Mouse (Mus musculus) embryonic facial prominence, embryonic 13.5 days (tissue): ENCODE results near the gene Catsperz. TPM values are rescaled to one million over a fixed set of nuclear protein-coding genes. Genes with fewer than 3 reads are reported as not detected.
A peak's percentile ranks its signal among the peaks of the same experiment; 100 is the strongest.

Source experiments
- ATAC-seq: fragments of 200-750 bp; cut with Nextera tagmentation; 2 replicates; pipeline ENCODE4 v1.8.0; 2017; ENCODE audit warnings: low read depth; ENCODE audit not compliant: insufficient number of reproducible peaks, insufficient read depth, low FRiP score, low TSS enrichment
- H3K27ac ChIP-seq: fragments of 300-500 bp; sonication (generic); 2 replicates; pipeline ENCODE4 v1.5.1; 2015; ENCODE audit warnings: moderate library complexity, mild to moderate bottlenecking, inconsistent platforms
- H3K27me3 ChIP-seq: fragments of 300-500 bp; sonication (generic); 2 replicates; pipeline ENCODE4 v1.6.1; 2015; ENCODE audit warnings: mild to moderate bottlenecking, inconsistent platforms
- H3K36me3 ChIP-seq: fragments of 300-500 bp; sonication (generic); 2 replicates; pipeline ENCODE4 v1.6.1; 2015; ENCODE audit warnings: mild to moderate bottlenecking, inconsistent platforms
- H3K4me1 ChIP-seq: fragments of 300-500 bp; sonication (generic); 2 replicates; pipeline ENCODE4 v1.6.1; 2015; ENCODE audit warnings: inconsistent platforms
- H3K4me2 ChIP-seq: fragments of 300-500 bp; sonication (generic); 2 replicates; pipeline ENCODE4 v1.6.1; 2015; ENCODE audit warnings: moderate library complexity, mild to moderate bottlenecking, inconsistent platforms
- H3K4me3 ChIP-seq: fragments of 300-500 bp; sonication (generic); 2 replicates; pipeline ENCODE4 v1.5.1; 2015; ENCODE audit warnings: mild to moderate bottlenecking, inconsistent platforms
- H3K9ac ChIP-seq: fragments of 300-500 bp; sonication (generic); 2 replicates; pipeline ENCODE4 v1.6.1; 2015; ENCODE audit warnings: mild to moderate bottlenecking, inconsistent platforms
- H3K9me3 ChIP-seq: fragments of 300-500 bp; sonication (generic); 2 replicates; pipeline ENCODE4 v1.6.1; 2016; ENCODE audit warnings: inconsistent platforms
- WGBS: fragments of 180-500 bp; shearing (Covaris S2); methylation state at CpG from one replicate; pipeline ENCODE4 v1.1.7; 2015; ENCODE audit warnings: mixed read lengths; 5-methylcytosine and 5-hydroxymethylcytosine counted together
- polyA plus RNA-seq: library from polyadenylated mRNA; unstranded; fragments of >200 nt; fragmentation: Nextera tagmentation; extraction: Ambion mirVana; gene quantifications from 2 replicates; pipeline ENCODE4 v1.2.1, GENCODE M21; 2015

Catsperz gene
- polyA plus RNA-seq, 1 experiment from 2014 or later = 2.3 TPM

GRCm38 (mm10) chr19:6942249-6942691 lies 17.1 kb upstream of the Catsperz start, which contains the start of gene Gpr137:
Gene Gpr137 (minus strand): TSS chr19:6942480.
- peak; percentile 85 for ATAC-seq

GRCm38 (mm10) chr19:6941372-6942248 lies 16.4 kb upstream of the Catsperz start, which contains the start of gene Bad:
Gene Bad (plus strand): TSS chr19:6941861.
- under 1% methylated on average over 83 of the region's 83 CpGs for whole genome bisulfite sequencing
- ATAC-seq = peak; percentile 70

More at GRCm38 (mm10) chr19:6942249-6942691, 17.1 kb upstream of the Catsperz start, which contains the start of gene Gpr137:
- Histone ChIP-seq H3K36me3 (peaks cover 12% of the 10 kb centered on the region), H3K4me2 (peak within 1 kb of the TSS; percentile 95), H3K9ac (peak within 1 kb of the TSS; percentile 93), H3K27ac (peak within 1 kb of the TSS; percentile 95), H3K9me3 (no peaks in the 10 kb centered on the region), H3K4me1 (peaks cover 25% of the 10 kb centered on the region), H3K27me3 (no peaks in the 10 kb centered on the region), H3K4me3 (peak within 1 kb of the TSS; percentile 86)
- under 1% methylated on average over 27 of the region's 27 CpGs for WGBS

GRCm38 (mm10) chr19:6940396-6941351 lies 15.5 kb upstream of the Catsperz start:
- no peaks in the 10 kb centered on the region for H3K9me3 ChIP-seq
- H3K4me2 ChIP-seq = peak overlapping the region; percentile 95
- 22% methylated on average over 25 of the region's 29 CpGs for WGBS
- ATAC-seq = no peak
- H3K4me3 ChIP-seq = peak overlapping the region; percentile 86
- H3K27ac ChIP-seq = peak overlapping the region; percentile 95
- peaks cover 8% of the 10 kb centered on the region for H3K27me3 ChIP-seq
- H3K36me3 ChIP-seq = peaks cover 5% of the 10 kb centered on the region
- H3K9ac ChIP-seq = peak overlapping the region; percentile 93
- peaks cover 23% of the 10 kb centered on the region for H3K4me1 ChIP-seq

More at GRCm38 (mm10) chr19:6941372-6942248, 16.4 kb upstream of the Catsperz start, which contains the start of gene Bad:
- Histone ChIP-seq H3K4me1 (peaks cover 25% of the 10 kb centered on the region), H3K36me3 (peaks cover 12% of the 10 kb centered on the region), H3K4me3 (peak within 1 kb of the TSS; percentile 86), H3K27ac (peak within 1 kb of the TSS; percentile 95), H3K4me2 (peak within 1 kb of the TSS; percentile 95), H3K27me3 (no peaks in the 10 kb centered on the region), H3K9ac (peak within 1 kb of the TSS; percentile 93), H3K9me3 (no peaks in the 10 kb centered on the region)

GRCm38 (mm10) chr19:6939106-6940002 lies 14.2 kb upstream of the Catsperz start:
- Histone ChIP-seq H3K36me3 (no peaks in the 10 kb centered on the region; the same call in 1 of the 2 replicates), H3K4me2 (no peak overlapping the region; the same call in 1 of the 2 replicates), H3K9me3 (no peaks in the 10 kb centered on the region), H3K4me3 (0 out of 2 replicates have a peak overlapping the region, but pooled peaks have one; percentile 3), H3K4me1 (peaks cover 26% of the 10 kb centered on the region), H3K27ac (no peak overlapping the region), H3K27me3 (peaks cover 21% of the 10 kb centered on the region), H3K9ac (peak overlapping the region; percentile 93)
- WGBS = 91% methylated on average over 20 of the region's 20 CpGs
- no peak for ATAC-seq

- H3K4me2 ChIP-seq = no peak overlapping the region
These were observed 12.6 kb upstream of the Catsperz start for GRCm38 (mm10) chr19:6937541-6938465.

GRCm38 (mm10) chr19:6936299-6936698 lies 11.1 kb upstream of the Catsperz start:
- Histone ChIP-seq H3K4me3 (no peak overlapping the region), H3K27ac (no peak overlapping the region), H3K4me2 (no peak overlapping the region), H3K36me3 (no peaks in the 10 kb centered on the region; the same call in 1 of the 2 replicates), H3K4me1 (peaks cover 34% of the 10 kb centered on the region), H3K9me3 (no peaks in the 10 kb centered on the region), H3K9ac (no peak overlapping the region), H3K27me3 (peaks cover 51% of the 10 kb centered on the region)
- ATAC-seq = no peak
- 23% methylated on average over 3 of the region's 3 CpGs for WGBS

More at GRCm38 (mm10) chr19:6937541-6938465, 12.6 kb upstream of the Catsperz start:
- WGBS = 78% methylated on average over 16 of the region's 16 CpGs
- ATAC-seq = no peak
- H3K27ac ChIP-seq = no peak overlapping the region
- peaks cover 37% of the 10 kb centered on the region for H3K4me1 ChIP-seq
- H3K4me3 ChIP-seq = no peak overlapping the region
- 0 out of 2 replicates have a peak overlapping the region, but pooled peaks have one; percentile 2 for H3K9ac ChIP-seq
- H3K9me3 ChIP-seq = no peaks in the 10 kb centered on the region
- H3K36me3 ChIP-seq = no peaks in the 10 kb centered on the region; the same call in 1 of the 2 replicates
- H3K27me3 ChIP-seq = peaks cover 36% of the 10 kb centered on the region

- H3K36me3 ChIP-seq = no peaks in the 10 kb centered on the region; the same call in 1 of the 2 replicates
- H3K4me1 ChIP-seq = peaks cover 18% of the 10 kb centered on the region
- peak within 1 kb of the TSS; percentile 47 for H3K4me3 ChIP-seq
- no peak for ATAC-seq
- peak within 1 kb of the TSS; percentile 67 for H3K9ac ChIP-seq
- WGBS = 9% methylated on average over 23 of the region's 23 CpGs
- H3K27me3 ChIP-seq = peaks cover 67% of the 10 kb centered on the region
- H3K9me3 ChIP-seq = no peaks in the 10 kb centered on the region
- no peak within 1 kb of the TSS for H3K27ac ChIP-seq
- H3K4me2 ChIP-seq = peak within 1 kb of the TSS; percentile 85
These were observed 9.2 kb upstream of the Catsperz start, which contains the start of gene Kcnk4 for GRCm38 (mm10) chr19:6934195-6934977. Gene Kcnk4 (minus strand): TSS chr19:6934515.

- peak; percentile 43 for ATAC-seq
- WGBS = 2% methylated on average over 58 of the region's 58 CpGs
- H3K9ac ChIP-seq = peak overlapping the region; percentile 67
These were observed 8.4 kb upstream of the Catsperz start for GRCm38 (mm10) chr19:6933436-6934194.

More at GRCm38 (mm10) chr19:6933436-6934194, 8.4 kb upstream of the Catsperz start:
- Histone ChIP-seq H3K27ac (no peak overlapping the region), H3K36me3 (no peaks in the 10 kb centered on the region; the same call in 1 of the 2 replicates), H3K4me3 (peak overlapping the region; percentile 47), H3K4me1 (peaks cover 17% of the 10 kb centered on the region), H3K4me2 (peak overlapping the region; percentile 85), H3K9me3 (no peaks in the 10 kb centered on the region), H3K27me3 (peaks cover 75% of the 10 kb centered on the region)
